Mouse (Mus musculus): ENCODE results near the gene Twf1.

DNA sequence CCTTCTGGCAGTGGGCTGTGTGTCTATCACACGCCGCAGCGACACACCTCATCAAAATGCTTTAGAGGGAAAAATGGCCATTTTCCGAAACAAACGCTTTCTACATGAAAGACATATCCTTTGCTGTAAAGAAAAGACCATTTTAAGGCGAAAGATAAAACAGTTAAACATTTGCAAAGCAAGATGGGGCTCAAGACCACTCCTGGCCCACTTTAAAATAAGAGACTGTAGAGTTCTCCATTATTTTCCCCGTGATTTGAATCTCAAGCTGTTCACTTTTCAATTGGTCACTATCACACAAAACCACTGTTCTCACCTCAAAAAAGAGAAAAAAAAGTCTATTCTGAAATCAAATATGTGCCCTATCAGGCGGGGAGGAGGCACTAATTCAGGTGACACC, 394 bp upstream of the Twf1 start:
- TF ChIP-seq GATA1 (IDR thresholded peaks at IDR 0.05; ENCODE audit: borderline replicate concordance, low read length): no peak
- TF ChIP-seq FLI1 (IDR thresholded peaks at IDR 0.05; ENCODE audit: low read length): no peak
